Mouse (Mus musculus): ENCODE data around the gene Maml3.

DNA sequence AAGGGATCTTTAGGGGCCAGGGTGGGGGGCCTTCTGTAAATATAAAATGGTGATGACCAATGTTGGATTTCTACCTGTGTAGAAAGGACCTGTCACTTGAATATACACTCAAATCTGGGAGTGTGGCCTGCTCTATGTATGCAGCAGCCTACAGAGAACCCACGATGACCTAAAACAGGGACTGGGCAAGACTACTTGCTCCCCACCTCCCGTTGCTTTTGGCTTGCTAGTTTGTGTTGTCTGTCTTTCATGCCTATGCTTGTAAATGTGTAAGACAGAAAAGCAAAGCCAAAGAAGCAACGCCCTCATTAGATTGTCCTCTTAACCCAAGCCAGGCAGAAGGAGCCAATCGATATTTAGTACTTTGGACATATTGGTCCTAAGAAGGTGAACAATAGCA is 4.6 kb downstream of the Maml3 start:
- no peak for TF ChIP-seq POLR2A (IDR thresholded peaks at IDR 0.05; ENCODE audit: insufficient read depth, low read depth, low read length)
- TF ChIP-seq CTCF (IDR thresholded peaks at IDR 0.05; ENCODE audit: insufficient read depth, low read depth, low read length): no peak

Measured in olfactory bulb, adult 2 months (tissue).